Mouse (Mus musculus) small intestine, adult 2 months (tissue): ENCODE results near the gene Taf1.

ENCODE experiments used
- CTCF ChIP-seq: fragments of 200-500 bp; IDR thresholded peaks from 2 replicates; pipeline ENCODE4 v1.5.1; 2012; ENCODE audit warnings: low read depth, mild to moderate bottlenecking, control low read depth, inconsistent platforms, low read length, moderate library complexity, mixed read lengths; ENCODE audit not compliant: insufficient replicate concordance, insufficient read length; ENCODE audit errors: extremely low read depth
- POLR2A ChIP-seq: fragments of 200-500 bp; IDR thresholded peaks from 2 replicates; pipeline ENCODE4 v1.6.1; 2012; ENCODE audit warnings: low read depth, mild to moderate bottlenecking, control low read depth, inconsistent platforms, low read length, moderate library complexity

DNA sequence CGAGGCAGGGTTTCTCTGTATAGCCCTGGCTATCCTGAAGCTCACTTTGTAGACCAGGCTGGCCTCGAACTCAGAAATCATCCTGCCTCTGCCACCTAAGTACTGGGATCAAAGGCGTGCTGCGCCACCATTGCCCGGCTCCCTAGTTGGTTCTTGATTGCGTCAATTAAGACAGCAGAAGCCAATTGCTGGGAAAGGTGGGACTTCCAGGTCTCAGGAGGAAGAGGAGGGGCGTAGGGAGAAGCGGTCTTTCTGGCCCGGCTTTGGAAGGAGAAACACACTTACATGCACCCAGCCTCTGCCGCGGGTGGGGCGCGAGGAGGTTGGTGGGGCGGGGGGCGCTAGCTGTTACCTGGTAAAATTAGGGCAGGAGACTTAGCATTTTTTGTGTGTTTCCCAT, 10.5 kb upstream of the Taf1 start:
- TF ChIP-seq POLR2A (no peak), CTCF (no peak)
